Mouse (Mus musculus) erythroblast, embryonic 14.5 days (primary cell): ENCODE measurements around the gene Oas1d.

Experiments
- GATA1 ChIP-seq: IDR thresholded peaks from 2 replicates; pipeline ENCODE4 v1.6.1; 2012; ENCODE audit warnings: low read length, inconsistent platforms, mixed read lengths
- TAL1 ChIP-seq: IDR thresholded peaks from 3 replicates; pipeline ENCODE4 v1.6.1; 2012; ENCODE audit warnings: low read length, inconsistent platforms, mixed read lengths

GRCm38 (mm10) chr5:120938586-120938985 lies 24.2 kb downstream of the Oas1d start:
- TF ChIP-seq TAL1 (no peak), GATA1 (no peak)
